Mouse (Mus musculus) lung, embryonic 14.5 days (tissue): ENCODE results near the gene Ntng1. TPM values are rescaled to one million over a fixed set of nuclear protein-coding genes. Genes with fewer than 3 reads are reported as not detected.

ENCODE experiments used
- ATAC-seq: fragments of 200-750 bp; cut with Nextera tagmentation; 2 replicates; pipeline ENCODE4 v1.8.0; 2017; ENCODE audit warnings: mild to moderate bottlenecking, moderate TSS enrichment, moderate library complexity; ENCODE audit not compliant: insufficient read depth
- DNase-seq: peaks from one replicate; pipeline ENCODE4 v3.0.0-alpha.2; 2015
- H3K27ac ChIP-seq: fragments of 300-500 bp; sonication (generic); 2 replicates; pipeline ENCODE4 v1.5.1; 2014; ENCODE audit warnings: low read depth, mild to moderate bottlenecking, moderate library complexity
- H3K27me3 ChIP-seq: fragments of 300-500 bp; sonication (generic); 2 replicates; pipeline ENCODE4 v1.6.1; 2014; ENCODE audit warnings: low read length, control low read depth; ENCODE audit not compliant: insufficient read depth
- H3K36me3 ChIP-seq: fragments of 300-500 bp; sonication (generic); 2 replicates; pipeline ENCODE4 v1.6.1; 2014; ENCODE audit warnings: control low read depth; ENCODE audit not compliant: insufficient read depth
- H3K4me1 ChIP-seq: fragments of 300-500 bp; sonication (generic); 2 replicates; pipeline ENCODE4 v1.6.1; 2014; ENCODE audit warnings: antibody characterized with exemption, control low read depth; ENCODE audit not compliant: insufficient read depth
- H3K4me2 ChIP-seq: fragments of 300-500 bp; sonication (generic); 2 replicates; pipeline ENCODE4 v1.6.1; 2014; ENCODE audit warnings: mild to moderate bottlenecking
- H3K4me3 ChIP-seq: fragments of 300-500 bp; sonication (generic); 2 replicates; pipeline ENCODE4 v1.5.1; 2014; ENCODE audit warnings: low read depth, low read length
- H3K9ac ChIP-seq: fragments of 300-500 bp; sonication (generic); 2 replicates; pipeline ENCODE4 v1.6.1; 2014
- H3K9me3 ChIP-seq: fragments of 300-500 bp; sonication (generic); 2 replicates; pipeline ENCODE4 v1.6.1; 2016; ENCODE audit warnings: low read depth, low read length, control low read depth
- CTCF ChIP-seq: IDR thresholded peaks from 2 replicates; pipeline ENCODE4 v1.5.1; 2016; ENCODE audit warnings: antibody characterized with exemption, low read depth
- WGBS: fragments of 180-500 bp; shearing (Covaris S2); extraction: QIAGEN DNeasy Blood & Tissue Kit; methylation state at CpG from one replicate; pipeline ENCODE4 v1.1.7; 2014; 5-methylcytosine and 5-hydroxymethylcytosine counted together
- polyA plus RNA-seq: library from polyadenylated mRNA; unstranded; fragments of >200 nt; fragmentation: Nextera tagmentation; extraction: Ambion mirVana; gene quantifications from 2 replicates; pipeline ENCODE4 v1.2.1, GENCODE M21; 2014

The Ntng1 gene
- polyA plus RNA-seq, 1 experiment from 2014 or later = 3.3 TPM

DNA sequence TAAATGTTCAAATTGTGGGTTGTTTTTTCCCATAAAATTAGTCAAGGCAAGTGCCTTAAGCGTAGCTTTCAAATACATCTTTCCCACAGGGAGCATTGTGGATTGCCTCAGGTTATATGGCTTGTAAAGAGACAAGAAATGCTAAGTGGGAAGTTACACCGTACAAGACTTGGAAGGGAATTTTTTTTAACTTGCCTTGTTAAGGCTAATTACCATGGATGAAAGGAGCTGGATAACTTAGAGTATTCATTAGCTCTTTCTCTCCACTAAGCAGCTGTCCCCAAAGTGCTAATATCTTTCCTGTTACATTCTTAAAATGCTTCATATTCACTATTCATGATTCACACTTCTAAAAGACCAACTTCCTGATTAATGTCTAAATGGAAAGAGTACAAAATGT lies 133.4 kb downstream of the Ntng1 start:
- no peaks in the 10 kb centered on the region for H3K27me3 ChIP-seq
- H3K36me3 ChIP-seq = no peaks in the 10 kb centered on the region
- H3K9ac ChIP-seq = no peak overlapping the region
- DNase-seq (no peak), ATAC-seq (no peak)
- no peaks in the 10 kb centered on the region for H3K4me1 ChIP-seq
- H3K4me3 ChIP-seq = no peak overlapping the region
- TF ChIP-seq CTCF = no peak
- no peak overlapping the region for H3K4me2 ChIP-seq
- no peak overlapping the region for H3K27ac ChIP-seq
- 88% methylated on average over 2 of the region's 2 CpGs for WGBS
- no peaks in the 10 kb centered on the region for H3K9me3 ChIP-seq

GRCm38 (mm10) chr3:110000349-110000748 lies 143.5 kb downstream of the Ntng1 start:
- Histone ChIP-seq H3K27me3 (no peaks in the 10 kb centered on the region), H3K27ac (no peak overlapping the region), H3K9me3 (no peaks in the 10 kb centered on the region), H3K4me1 (peaks cover 3% of the 10 kb centered on the region; the same call in 1 of the 2 replicates), H3K4me2 (no peak overlapping the region), H3K9ac (no peak overlapping the region), H3K36me3 (no peaks in the 10 kb centered on the region), H3K4me3 (no peak overlapping the region)
- TF ChIP-seq CTCF = no peak
- ATAC-seq (no peak), DNase-seq (no peak)
- WGBS = 46% methylated on average over 5 of the region's 5 CpGs

DNA sequence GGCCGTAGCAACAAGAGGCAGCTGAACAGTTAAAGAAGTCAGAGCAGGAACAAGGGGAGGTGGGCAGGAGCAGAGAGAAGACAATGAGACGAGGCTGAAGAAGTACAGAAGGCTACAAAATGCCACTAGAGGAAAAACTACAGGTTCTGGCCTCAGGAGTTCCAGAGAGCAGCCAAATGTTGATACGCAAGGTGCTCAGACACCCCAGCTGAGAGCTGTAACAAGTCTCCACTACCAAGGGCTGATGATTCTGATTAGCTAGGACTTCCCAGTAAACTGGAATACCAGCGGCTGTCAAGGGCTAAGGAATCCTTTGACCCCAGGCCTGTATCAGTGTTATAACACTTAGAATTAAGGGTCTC lies 148.2 kb downstream of the Ntng1 start:
- Histone ChIP-seq H3K4me1 (peaks cover 3% of the 10 kb centered on the region; the same call in 1 of the 2 replicates), H3K27me3 (no peaks in the 10 kb centered on the region), H3K36me3 (no peaks in the 10 kb centered on the region), H3K4me3 (no peak overlapping the region), H3K4me2 (no peak overlapping the region), H3K9me3 (no peaks in the 10 kb centered on the region), H3K9ac (no peak overlapping the region), H3K27ac (no peak overlapping the region)
- no peak for TF ChIP-seq CTCF
- 63% methylated on average over 4 of the region's 4 CpGs for WGBS
- ATAC-seq = no peak
- no peak for DNase-seq

GRCm38 (mm10) chr3:109994978-109995662 lies 148.7 kb downstream of the Ntng1 start:
- H3K4me1 ChIP-seq = peaks cover 3% of the 10 kb centered on the region; the same call in 1 of the 2 replicates
- DNase-seq (no peak), ATAC-seq (no peak)
- no peak for TF ChIP-seq CTCF
- no peak overlapping the region for H3K4me3 ChIP-seq
- H3K4me2 ChIP-seq = no peak overlapping the region
- no peaks in the 10 kb centered on the region for H3K9me3 ChIP-seq
- no peak overlapping the region for H3K27ac ChIP-seq
- H3K36me3 ChIP-seq = no peaks in the 10 kb centered on the region
- WGBS = 28% methylated on average over 6 of the region's 6 CpGs
- H3K27me3 ChIP-seq = no peaks in the 10 kb centered on the region
- H3K9ac ChIP-seq = no peak overlapping the region

- WGBS = 56% methylated on average over 2 of the region's 2 CpGs
Measured at GRCm38 (mm10) chr3:109984086-109984485, 159.7 kb downstream of the Ntng1 start.

DNA sequence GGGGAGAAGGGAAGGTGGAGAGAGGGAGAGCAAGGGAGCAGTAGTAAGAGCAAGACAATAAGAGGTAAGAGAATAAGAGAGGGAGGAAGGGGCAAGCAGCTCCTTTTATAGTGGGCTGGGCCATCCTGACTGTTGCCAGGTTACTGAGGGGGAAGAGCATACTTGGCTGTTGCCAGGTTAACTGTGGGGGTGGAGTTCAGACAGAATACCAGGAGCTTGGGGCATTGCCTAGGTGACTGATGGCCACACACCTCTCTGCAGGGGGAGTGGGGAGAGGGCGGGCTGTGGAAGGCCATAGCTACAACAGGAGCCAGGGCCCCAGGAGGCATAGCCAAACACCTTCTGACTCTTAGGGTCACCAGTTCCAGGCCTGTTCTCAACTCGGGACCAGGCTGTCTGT lies 166.2 kb downstream of the Ntng1 start:
- no peak for DNase-seq

More at GRCm38 (mm10) chr3:109984086-109984485, 159.7 kb downstream of the Ntng1 start:
- Histone ChIP-seq H3K9me3 (no peaks in the 10 kb centered on the region), H3K27ac (no peak overlapping the region), H3K4me2 (no peak overlapping the region), H3K4me1 (no peaks in the 10 kb centered on the region), H3K9ac (no peak overlapping the region), H3K36me3 (no peaks in the 10 kb centered on the region), H3K4me3 (no peak overlapping the region), H3K27me3 (no peaks in the 10 kb centered on the region)
- ATAC-seq (no peak), DNase-seq (no peak)
- no peak for TF ChIP-seq CTCF

GRCm38 (mm10) chr3:109975106-109975505 lies 168.7 kb downstream of the Ntng1 start:
- Histone ChIP-seq H3K4me3 (no peak overlapping the region), H3K4me1 (no peaks in the 10 kb centered on the region), H3K27ac (no peak overlapping the region), H3K4me2 (no peak overlapping the region), H3K9me3 (no peaks in the 10 kb centered on the region), H3K27me3 (no peaks in the 10 kb centered on the region), H3K9ac (no peak overlapping the region), H3K36me3 (no peaks in the 10 kb centered on the region)
- 56% methylated on average over 4 of the region's 4 CpGs for WGBS
- DNase-seq = no peak
- no peak for TF ChIP-seq CTCF
- no peak for ATAC-seq

More for the DNA sequence above, 166.2 kb downstream of the Ntng1 start:
- Histone ChIP-seq H3K9me3 (no peaks in the 10 kb centered on the region), H3K4me1 (no peaks in the 10 kb centered on the region), H3K27me3 (no peaks in the 10 kb centered on the region), H3K36me3 (no peaks in the 10 kb centered on the region), H3K4me3 (no peak overlapping the region), H3K4me2 (no peak overlapping the region), H3K27ac (no peak overlapping the region), H3K9ac (no peak overlapping the region)
- 38% methylated on average over 2 of the region's 2 CpGs for WGBS
- TF ChIP-seq CTCF = no peak
- no peak for ATAC-seq

GRCm38 (mm10) chr3:109971465-109971864 lies 172.3 kb downstream of the Ntng1 start:
- Histone ChIP-seq H3K9ac (no peak overlapping the region), H3K4me3 (no peak overlapping the region), H3K27ac (no peak overlapping the region), H3K27me3 (no peaks in the 10 kb centered on the region), H3K9me3 (no peaks in the 10 kb centered on the region), H3K36me3 (no peaks in the 10 kb centered on the region), H3K4me1 (no peaks in the 10 kb centered on the region), H3K4me2 (no peak overlapping the region)
- DNase-seq (no peak), ATAC-seq (no peak)
- TF ChIP-seq CTCF = no peak
- WGBS = 80% methylated on average over 1 of the region's 1 CpGs
